Mouse (Mus musculus) granulocyte monocyte progenitor cell, adult 5-6 weeks (primary cell): ENCODE data around the gene Psmf1. TPM values are rescaled to one million over a fixed set of nuclear protein-coding genes. Genes with fewer than 3 reads are reported as not detected.

Experiments used
- total RNA-seq, 2 experiments: library from RNA; stranded (forward) in 1 of 2; stranded (reverse) in 1 of 2; fragments of 200-712, 200-1000 nt in 1 of 2; fragments of >200 nt in 1 of 2; fragmentation: Nextera tagmentation in 1 of 2; gene quantifications; 2 replicates each; pipeline ENCODE4 v1.2.3; 2014 to 2017

Psmf1 gene
- total RNA-seq, 2 experiments from 2014 or later: 12.6 to 37.5 TPM

Other genes starting within 250 kb of the Psmf1 start
- 150 and 188 TPM in 2 replicates for gene Fkbp1a, start 201.7 kb downstream of the Psmf1 start, total RNA-seq (2014; fragmentation: Nextera tagmentation)
- 33.4 and 56.6 TPM in 2 replicates for gene Fkbp1a, start 201.7 kb downstream of the Psmf1 start, total RNA-seq (2017)
- not detected in 2 replicates for gene Sdcbp2, start 171.6 kb downstream of the Psmf1 start, total RNA-seq (2014; fragmentation: Nextera tagmentation)
- not detected in 2 replicates for gene Sdcbp2, start 171.6 kb downstream of the Psmf1 start, total RNA-seq (2017)
- not detected in 2 replicates for gene Snph, start 111.6 kb downstream of the Psmf1 start, total RNA-seq (2014; fragmentation: Nextera tagmentation)
- gene Snph, start 111.6 kb downstream of the Psmf1 start, total RNA-seq (2017): not detected in 2 replicates
- gene Rad21l, start 75.7 kb downstream of the Psmf1 start, total RNA-seq (2014; fragmentation: Nextera tagmentation): not detected in 2 replicates
- gene Rad21l, start 75.7 kb downstream of the Psmf1 start, total RNA-seq (2017): not detected in 2 replicates
- not detected in 2 replicates for gene Tmem74b, start 42.2 kb downstream of the Psmf1 start, total RNA-seq (2014; fragmentation: Nextera tagmentation)
- gene Tmem74b, start 42.2 kb downstream of the Psmf1 start, total RNA-seq (2017): not detected in 2 replicates
- not detected in 2 replicates for gene Rspo4, start 98.7 kb upstream of the Psmf1 start, total RNA-seq (2014; fragmentation: Nextera tagmentation)
- not detected in 2 replicates for gene Rspo4, start 98.7 kb upstream of the Psmf1 start, total RNA-seq (2017)
- not detected in 2 replicates for gene Angpt4, start 167.0 kb upstream of the Psmf1 start, total RNA-seq (2014; fragmentation: Nextera tagmentation)
- not detected in 2 replicates for gene Angpt4, start 167.0 kb upstream of the Psmf1 start, total RNA-seq (2017)
- gene Fam110a, start 236.0 kb upstream of the Psmf1 start, total RNA-seq (2014; fragmentation: Nextera tagmentation): 14.9 and 17.6 TPM in 2 replicates
- 3.8 and 8.8 TPM in 2 replicates for gene Fam110a, start 236.0 kb upstream of the Psmf1 start, total RNA-seq (2017)